Mouse (Mus musculus): ENCODE measurements around the gene Ccdc78. TPM values are rescaled to one million over a fixed set of nuclear protein-coding genes. Genes with fewer than 3 reads are reported as not detected.
A peak's percentile ranks its signal among the peaks of the same experiment; 100 is the strongest.

The Ccdc78 gene
- polyA plus RNA-seq, 1 experiment from 2014 or later = 0.69 TPM

DNA sequence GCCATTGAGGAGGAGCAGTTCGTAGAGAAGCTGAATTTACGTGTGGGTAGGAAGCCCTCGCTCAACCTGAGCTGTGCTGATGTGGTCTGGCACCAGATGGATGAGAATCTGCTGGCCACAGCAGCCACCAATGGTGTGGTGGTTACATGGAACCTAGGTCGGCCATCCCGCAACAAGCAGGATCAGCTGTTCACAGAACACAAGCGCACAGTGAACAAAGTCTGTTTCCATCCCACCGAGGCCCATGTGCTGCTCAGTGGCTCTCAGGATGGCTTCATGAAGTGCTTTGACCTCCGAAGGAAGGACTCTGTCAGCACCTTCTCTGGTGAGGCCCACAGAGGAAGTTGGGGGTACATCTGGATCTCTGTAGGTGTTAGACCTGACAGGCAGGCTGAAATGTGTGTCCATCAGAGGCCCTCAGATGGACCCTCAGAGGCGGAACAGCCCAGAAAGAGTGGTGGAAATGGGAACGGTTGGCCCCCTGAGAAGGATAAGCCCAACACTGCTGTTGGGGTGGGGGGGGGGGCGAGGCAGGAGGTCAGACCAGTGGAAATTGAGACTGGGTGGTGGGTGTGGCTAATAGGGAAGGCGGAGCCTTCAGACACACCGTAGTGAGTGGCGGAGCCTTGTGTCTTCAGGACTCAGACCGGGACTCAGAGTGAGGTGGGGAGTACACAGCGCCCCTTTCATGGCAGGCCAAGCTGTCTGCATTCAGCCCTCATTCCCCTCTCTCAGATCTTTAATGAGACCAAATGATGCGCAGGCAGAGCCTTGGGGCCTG, 38.2 kb downstream of the Ccdc78 start:
- H3K4me2 ChIP-seq = peak overlapping the region; percentile 95
- ATAC-seq (ENCODE audit: low FRiP score) = no peak
- peaks cover 26% of the 10 kb centered on the region for H3K36me3 ChIP-seq (replicated peaks)
- H3K9me3 ChIP-seq = no peaks in the 10 kb centered on the region
- WGBS = 78% methylated on average over 17 of the region's 17 CpGs
- no peak overlapping the region for H3K27ac ChIP-seq
- peak overlapping the region; percentile 61 for H3K4me3 ChIP-seq (replicated peaks)
- H3K9ac ChIP-seq = peak overlapping the region; percentile 76
- H3K4me1 ChIP-seq = peaks cover 55% of the 10 kb centered on the region
- H3K27me3 ChIP-seq = peaks cover 16% of the 10 kb centered on the region

DNA sequence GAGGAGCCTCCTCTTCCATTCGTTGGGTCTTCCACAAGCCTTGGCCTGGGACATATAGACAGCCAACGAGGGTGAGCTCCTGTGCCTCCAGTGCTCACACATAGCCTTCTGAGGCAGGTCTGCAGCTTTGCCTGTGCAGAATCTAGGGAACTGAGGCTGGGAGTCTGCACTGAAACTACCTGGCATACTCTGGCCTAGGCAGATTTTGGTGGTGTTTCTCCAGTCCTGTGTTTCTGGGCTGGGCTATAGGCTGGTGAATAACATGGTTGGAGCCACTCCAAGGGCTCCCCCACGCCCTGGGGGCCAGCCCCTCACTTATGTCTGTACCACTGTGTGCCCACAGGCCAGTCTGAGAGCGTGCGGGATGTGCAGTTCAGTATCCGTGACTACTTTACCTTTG, 38.9 kb downstream of the Ccdc78 start:
- Histone ChIP-seq H3K4me3 (replicated peaks) (0 out of 2 replicates have a peak overlapping the region, but pooled peaks have one; percentile 4), H3K27ac (no peak overlapping the region), H3K4me2 (peak overlapping the region; percentile 95; the same call in 1 of the 2 replicates), H3K36me3 (replicated peaks) (peaks cover 31% of the 10 kb centered on the region), H3K9ac (no peak overlapping the region), H3K4me1 (peaks cover 61% of the 10 kb centered on the region), H3K9me3 (no peaks in the 10 kb centered on the region), H3K27me3 (peaks cover 8% of the 10 kb centered on the region)
- ATAC-seq (ENCODE audit: low FRiP score) = no peak
- 93% methylated on average over 6 of the region's 6 CpGs for WGBS

DNA sequence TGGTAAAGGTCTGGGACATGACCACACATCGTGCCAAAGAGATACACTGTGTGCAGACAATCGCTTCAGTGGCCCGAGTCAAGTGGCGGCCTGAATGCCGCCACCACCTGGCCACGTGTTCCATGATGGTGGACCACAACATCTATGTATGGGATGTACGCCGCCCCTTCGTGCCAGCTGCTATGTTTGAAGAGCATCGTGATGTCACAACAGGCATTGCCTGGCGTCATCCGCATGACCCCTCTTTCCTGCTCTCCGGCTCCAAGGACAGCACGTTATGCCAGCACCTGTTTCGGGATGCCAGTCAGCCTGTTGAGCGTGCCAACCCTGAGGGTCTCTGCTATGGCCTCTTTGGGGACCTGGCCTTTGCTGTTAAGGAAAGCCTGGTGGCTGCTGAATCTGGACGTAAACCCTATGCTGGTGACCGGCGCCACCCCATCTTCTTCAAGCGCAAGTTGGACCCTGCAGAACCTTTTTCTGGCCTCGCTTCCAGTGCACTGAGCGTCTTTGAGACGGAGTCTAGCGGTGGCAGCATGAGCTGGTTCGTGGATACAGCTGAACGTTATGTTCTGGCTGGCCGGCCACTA, 39.7 kb downstream of the Ccdc78 start:
- Histone ChIP-seq H3K27ac (no peak overlapping the region), H3K4me3 (replicated peaks) (no peak overlapping the region), H3K4me1 (peaks cover 68% of the 10 kb centered on the region), H3K27me3 (0 out of 2 replicates have a peak, but pooled peaks cover 3% of the 10 kb centered on the region), H3K9me3 (no peaks in the 10 kb centered on the region), H3K36me3 (replicated peaks) (peaks cover 38% of the 10 kb centered on the region), H3K9ac (no peak overlapping the region), H3K4me2 (0 out of 2 replicates have a peak overlapping the region, but pooled peaks have one; percentile 13)
- no peak for ATAC-seq (ENCODE audit: low FRiP score)
- WGBS = 95% methylated on average over 27 of the region's 27 CpGs

DNA sequence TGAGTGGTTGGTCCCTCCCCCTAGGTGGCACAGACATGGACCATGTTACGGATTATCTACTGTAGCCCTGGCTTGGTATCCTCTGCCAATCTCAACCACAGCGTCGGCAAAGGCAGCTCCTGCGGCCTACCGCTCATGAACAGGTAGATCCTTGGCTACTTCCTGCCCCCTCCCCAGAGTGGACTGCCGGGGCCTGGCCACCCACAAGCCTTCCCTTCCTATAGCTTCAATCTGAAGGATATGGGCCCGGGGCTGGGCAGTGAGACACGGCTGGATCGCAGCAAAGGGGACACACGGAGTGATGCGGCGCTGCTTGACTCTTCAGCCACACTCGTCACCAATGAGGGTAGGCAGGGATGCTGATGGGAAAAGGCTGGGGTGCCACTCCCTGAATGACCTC, 40.6 kb downstream of the Ccdc78 start:
- H3K9ac ChIP-seq = no peak overlapping the region
- H3K27me3 ChIP-seq = 0 out of 2 replicates have a peak, but pooled peaks cover 3% of the 10 kb centered on the region
- no peaks in the 10 kb centered on the region for H3K9me3 ChIP-seq
- no peak overlapping the region for H3K27ac ChIP-seq
- no peak overlapping the region for H3K4me3 ChIP-seq (replicated peaks)
- ATAC-seq (ENCODE audit: low FRiP score) = no peak
- peaks cover 78% of the 10 kb centered on the region for H3K4me1 ChIP-seq
- H3K4me2 ChIP-seq = no peak overlapping the region
- 94% methylated on average over 13 of the region's 13 CpGs for WGBS
- peaks cover 47% of the 10 kb centered on the region for H3K36me3 ChIP-seq (replicated peaks)

DNA sequence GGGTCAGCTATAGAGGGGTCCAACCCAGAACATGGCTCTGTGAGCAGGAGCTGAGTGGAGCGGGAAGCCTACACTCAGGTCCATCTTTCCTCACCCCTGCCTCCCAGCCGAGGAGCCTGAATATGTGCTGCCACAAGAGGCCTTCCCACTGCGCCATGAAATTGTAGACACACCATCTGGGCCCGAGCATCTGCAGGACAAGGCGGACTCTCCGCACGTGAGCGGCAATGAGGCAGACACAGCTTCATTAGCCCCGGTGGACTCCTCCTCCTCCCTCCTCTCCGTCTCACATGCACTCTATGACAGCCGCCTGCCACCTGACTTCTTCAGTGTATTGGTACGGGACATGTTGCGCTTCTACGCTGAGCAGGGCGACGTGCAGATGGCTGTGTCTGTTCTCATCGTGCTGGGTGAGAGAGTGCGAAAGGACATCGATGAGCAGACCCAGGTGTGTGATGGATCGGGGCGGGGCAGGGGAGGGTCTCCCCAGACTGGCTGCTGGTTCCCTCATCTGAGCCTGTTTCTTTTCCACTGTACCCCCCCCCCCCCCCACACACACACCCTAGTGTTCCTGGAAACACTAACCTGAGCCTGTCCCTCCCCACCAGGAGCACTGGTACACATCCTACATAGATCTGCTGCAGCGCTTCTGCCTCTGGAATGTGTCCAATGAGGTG, 41.3 kb downstream of the Ccdc78 start:
- WGBS = 92% methylated on average over 22 of the region's 22 CpGs
- H3K4me2 ChIP-seq = peak overlapping the region; percentile 79; the same call in 1 of the 2 replicates
- no peaks in the 10 kb centered on the region for H3K9me3 ChIP-seq
- no peak overlapping the region; the same call in 1 of the 2 replicates for H3K4me3 ChIP-seq (replicated peaks)
- no peak overlapping the region for H3K27ac ChIP-seq
- H3K4me1 ChIP-seq = peaks cover 80% of the 10 kb centered on the region
- H3K27me3 ChIP-seq = no peaks in the 10 kb centered on the region
- ATAC-seq (ENCODE audit: low FRiP score) = no peak
- peaks cover 47% of the 10 kb centered on the region for H3K36me3 ChIP-seq (replicated peaks)
- H3K9ac ChIP-seq = 0 out of 2 replicates have a peak overlapping the region, but pooled peaks have one; percentile 85

DNA sequence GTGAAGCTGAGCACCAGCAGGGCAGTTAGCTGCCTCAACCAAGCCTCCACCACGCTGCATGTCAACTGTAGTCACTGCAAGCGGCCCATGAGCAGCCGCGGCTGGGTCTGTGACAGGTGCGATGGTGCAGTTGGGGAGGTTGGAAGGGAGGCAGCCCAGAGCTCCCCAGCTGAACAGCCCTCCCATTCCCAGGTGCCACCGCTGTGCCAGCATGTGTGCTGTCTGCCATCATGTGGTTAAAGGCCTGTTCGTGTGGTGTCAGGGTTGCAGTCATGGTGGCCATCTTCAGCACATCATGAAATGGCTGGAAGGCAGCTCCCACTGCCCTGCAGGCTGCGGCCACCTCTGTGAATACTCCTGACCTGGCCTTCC, 41.8 kb downstream of the Ccdc78 start:
- ATAC-seq (ENCODE audit: low FRiP score) = no peak
- peaks cover 47% of the 10 kb centered on the region for H3K36me3 ChIP-seq (replicated peaks)
- peak overlapping the region; percentile 85; the same call in 1 of the 2 replicates for H3K9ac ChIP-seq
- H3K4me1 ChIP-seq = peaks cover 77% of the 10 kb centered on the region
- H3K4me2 ChIP-seq = peak overlapping the region; percentile 79
- no peaks in the 10 kb centered on the region for H3K27me3 ChIP-seq
- 83% methylated on average over 8 of the region's 8 CpGs for WGBS
- H3K9me3 ChIP-seq = no peaks in the 10 kb centered on the region
- peak overlapping the region; percentile 63 for H3K4me3 ChIP-seq (replicated peaks)
- peak overlapping the region; percentile 93 for H3K27ac ChIP-seq

DNA sequence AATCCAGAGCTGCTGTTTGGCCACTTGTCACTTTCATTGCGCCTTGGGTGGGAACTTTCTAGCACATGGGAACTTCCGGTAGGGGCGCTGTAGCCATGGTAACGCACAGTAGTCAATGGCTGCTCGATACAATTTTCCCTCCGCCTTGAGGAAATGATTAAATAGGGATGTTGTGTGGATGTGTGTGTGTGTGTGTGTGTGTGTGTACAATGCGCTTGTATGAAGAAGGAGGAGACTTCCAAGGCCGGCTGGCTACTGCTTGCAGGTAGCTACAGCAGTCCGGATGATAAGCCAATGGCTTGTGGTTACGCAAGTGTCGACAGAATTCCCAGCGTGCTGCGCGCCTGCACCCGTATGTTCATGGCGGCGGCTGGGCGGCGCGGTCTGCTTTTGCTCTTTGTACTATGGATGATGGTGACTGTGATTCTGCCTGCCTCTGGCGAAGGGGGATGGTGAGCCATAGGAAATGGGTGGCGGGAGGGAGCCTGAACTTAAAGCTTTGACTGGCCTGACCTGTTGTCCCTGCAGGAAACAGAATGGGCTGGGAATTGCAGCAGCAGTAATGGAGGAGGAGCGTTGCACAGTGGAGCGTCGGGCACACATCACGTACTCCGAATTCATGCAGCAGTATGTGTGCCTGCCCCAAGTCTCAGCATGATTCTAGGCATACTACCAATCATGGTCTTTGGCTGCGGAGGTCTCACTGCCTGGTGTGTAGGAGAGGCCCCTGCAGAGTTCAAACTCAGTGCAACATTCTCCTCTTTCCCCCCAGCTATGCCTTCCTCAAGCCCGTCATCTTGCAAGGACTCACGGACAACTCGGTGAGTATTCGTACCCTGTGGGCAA, 42.6 kb downstream of the Ccdc78 start, which contains the start of gene Jmjd8:
Jmjd8 (plus strand) TSS at position 156 of the 846 bp plus-strand sequence.
- Histone ChIP-seq H3K36me3 (replicated peaks) (peaks cover 47% of the 10 kb centered on the region), H3K4me1 (peaks cover 80% of the 10 kb centered on the region), H3K27me3 (no peaks in the 10 kb centered on the region), H3K9me3 (no peaks in the 10 kb centered on the region), H3K9ac (peak within 1 kb of the TSS; percentile 85), H3K4me3 (replicated peaks) (peak within 1 kb of the TSS; percentile 63), H3K27ac (peak within 1 kb of the TSS; percentile 93), H3K4me2 (peak within 1 kb of the TSS; percentile 79)
- ATAC-seq (ENCODE audit: low FRiP score) = peak; percentile 48
- 2% methylated on average over 32 of the region's 32 CpGs for WGBS

DNA sequence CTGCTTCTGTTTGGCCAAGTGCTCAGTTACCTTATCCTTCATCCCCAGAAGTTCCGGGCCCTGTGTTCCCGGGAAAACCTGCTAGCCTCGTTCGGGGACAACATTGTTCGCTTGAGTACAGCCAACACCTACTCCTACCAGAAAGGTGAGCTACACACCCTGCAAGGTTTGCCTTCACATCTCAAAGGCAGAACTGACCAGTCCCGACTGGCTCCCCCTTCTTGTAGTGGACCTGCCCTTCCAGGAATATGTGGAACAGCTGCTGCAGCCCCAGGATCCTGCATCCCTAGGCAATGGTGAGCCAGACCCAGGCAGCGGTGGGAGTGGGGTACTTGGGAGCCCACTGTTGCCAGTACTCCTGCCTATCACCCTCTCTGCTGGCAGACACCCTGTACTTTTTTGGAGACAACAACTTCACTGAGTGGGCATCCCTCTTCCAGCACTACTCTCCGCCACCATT, 43.2 kb downstream of the Ccdc78 start:
- Histone ChIP-seq H3K27ac (peak overlapping the region; percentile 93), H3K27me3 (no peaks in the 10 kb centered on the region), H3K4me3 (replicated peaks) (peak overlapping the region; percentile 63), H3K36me3 (replicated peaks) (peaks cover 48% of the 10 kb centered on the region), H3K9ac (peak overlapping the region; percentile 85), H3K4me1 (peaks cover 80% of the 10 kb centered on the region), H3K9me3 (no peaks in the 10 kb centered on the region), H3K4me2 (peak overlapping the region; percentile 79)
- ATAC-seq (ENCODE audit: low FRiP score) = no peak
- 45% methylated on average over 8 of the region's 8 CpGs for WGBS

DNA sequence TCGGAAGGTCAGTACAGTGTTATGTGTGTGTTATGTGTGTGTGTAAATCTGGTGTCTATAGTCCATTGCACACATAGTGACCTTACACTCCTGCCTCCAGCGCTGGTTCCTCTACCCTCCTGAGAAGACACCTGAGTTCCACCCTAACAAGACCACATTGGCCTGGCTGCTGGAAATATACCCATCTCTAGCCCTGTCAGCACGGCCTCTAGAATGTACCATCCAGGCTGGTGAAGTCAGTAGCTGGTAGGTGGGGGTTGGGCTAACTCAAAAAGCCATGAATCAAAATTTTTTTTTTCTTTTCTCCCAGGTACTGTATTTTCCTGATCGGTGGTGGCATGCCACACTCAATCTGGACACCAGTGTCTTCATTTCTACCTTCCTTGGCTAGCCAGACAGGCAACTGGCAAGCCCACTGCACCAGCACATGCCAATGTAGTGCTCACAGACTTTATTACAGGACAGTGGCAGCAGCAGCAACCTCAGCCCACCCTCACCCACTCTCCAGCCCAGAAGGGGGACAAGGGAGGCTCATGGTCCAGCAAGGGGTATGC, 43.9 kb downstream of the Ccdc78 start:
- H3K27me3 ChIP-seq = no peaks in the 10 kb centered on the region
- peaks cover 55% of the 10 kb centered on the region for H3K36me3 ChIP-seq (replicated peaks)
- no peak overlapping the region for H3K27ac ChIP-seq
- no peaks in the 10 kb centered on the region for H3K9me3 ChIP-seq
- peaks cover 80% of the 10 kb centered on the region for H3K4me1 ChIP-seq
- no peak for ATAC-seq (ENCODE audit: low FRiP score)
- peak overlapping the region; percentile 84 for H3K4me2 ChIP-seq
- peak overlapping the region; percentile 85; the same call in 1 of the 2 replicates for H3K9ac ChIP-seq
- 83% methylated on average over 4 of the region's 4 CpGs for WGBS
- H3K4me3 ChIP-seq (replicated peaks) = peak overlapping the region; percentile 63

DNA sequence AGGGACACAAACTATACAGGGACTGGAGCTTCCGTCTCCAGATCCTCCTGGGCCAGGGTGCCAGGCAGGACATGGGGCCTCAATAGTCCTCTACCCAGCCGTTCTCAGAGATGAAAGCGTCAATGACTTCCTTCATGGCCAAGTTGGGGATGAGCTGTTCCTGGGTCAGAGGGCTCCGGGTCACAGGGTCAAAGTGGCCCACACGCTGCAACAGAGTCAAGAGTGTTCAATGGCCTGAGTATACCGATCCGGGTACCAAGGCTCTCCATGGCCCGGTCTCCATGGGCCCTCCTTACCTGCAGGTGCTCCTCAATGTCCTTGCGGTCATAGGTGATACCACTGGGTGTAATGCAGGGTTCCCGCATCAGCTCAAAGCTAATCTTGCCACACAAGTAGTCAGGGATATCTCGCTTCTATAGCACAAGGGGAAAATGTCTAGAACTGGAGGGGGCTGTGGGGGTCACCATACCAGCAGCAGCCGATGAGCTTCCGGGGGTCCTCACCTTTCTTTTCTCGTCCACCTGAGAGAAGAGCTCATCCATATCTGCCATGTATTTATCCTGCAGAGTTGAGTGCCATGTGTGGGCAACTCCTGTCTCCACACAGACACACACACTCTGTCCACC, 44.5 kb downstream of the Ccdc78 start:
- Histone ChIP-seq H3K4me1 (peaks cover 80% of the 10 kb centered on the region), H3K27me3 (no peaks in the 10 kb centered on the region), H3K36me3 (replicated peaks) (peaks cover 53% of the 10 kb centered on the region), H3K9ac (no peak overlapping the region), H3K27ac (no peak overlapping the region), H3K4me3 (replicated peaks) (peak overlapping the region; percentile 83), H3K9me3 (no peaks in the 10 kb centered on the region), H3K4me2 (peak overlapping the region; percentile 84)
- 88% methylated on average over 14 of the region's 14 CpGs for WGBS
- no peak for ATAC-seq (ENCODE audit: low FRiP score)

Measured in forebrain, embryonic 12.5 days (tissue).